Mouse (Mus musculus): Measurements from ENCODE around the gene Cryzl1.

Gene Cryzl1

GRCm38 (mm10) chr16:91640171-91640570, 88.6 kb downstream of the Cryzl1 start:
- DNase-seq = no peak

DNA sequence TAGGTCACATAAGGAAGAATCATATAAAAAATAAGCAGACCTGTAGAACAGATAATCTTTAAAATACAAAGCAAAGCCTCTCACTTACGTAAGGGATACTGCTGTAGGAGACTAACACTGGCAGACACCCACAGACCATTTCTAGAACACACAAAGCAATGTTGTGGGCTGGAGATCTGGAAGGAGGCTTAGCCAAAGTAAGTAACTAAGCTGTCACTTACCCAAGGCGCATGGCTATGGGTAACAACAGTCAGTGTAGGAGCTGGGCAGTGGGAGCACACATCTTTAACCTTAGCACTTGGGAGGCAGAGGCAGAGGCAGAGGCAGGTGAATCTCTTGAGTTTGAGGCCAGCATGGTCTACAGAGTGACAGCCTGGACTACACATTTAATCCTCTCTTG, 89.1 kb downstream of the Cryzl1 start:
- DNase-seq = no peak

Measured in cerebellum, postnatal 10 days (tissue).